In genomic region chr11:94242760-94243421, GRCm38 (mm10) we compare ENCODE assay signal across 9 mouse cellular contexts. TPM values are rescaled to one million over a fixed set of nuclear protein-coding genes. Genes with fewer than 3 reads are reported as not detected.
A peak's percentile ranks its signal among the peaks of the same experiment; 100 is the strongest.
DNase-seq lines count a peak whose midpoint lies in the region; ATAC-seq and TF ChIP-seq lines count a peak whose summit lies in the region.
"Had no signal": no experiment of that assay in that cellular context is flagged by ENCODE, and none has a peak within 500 bp of the region (broad histone marks: within the 10 kb centered on the region; RNA-seq: fewer than 3 reads in every experiment).

No protein-coding gene starts in this region.

- no peak overlapping the region for H3K27ac ChIP-seq in layer of hippocampus, adult 2 months
- peak overlapping the region; percentile 97 for H3K27ac ChIP-seq in embryonic facial prominence, embryonic 12.5 days
- no peak overlapping the region for H3K27ac ChIP-seq in liver, embryonic 11.5 days (ENCODE audit: low read depth, low read length)
- H3K27ac ChIP-seq in neural tube, embryonic 13.5 days (replicated peaks), result peak overlapping the region; percentile 7; the same call in 1 of the 2 replicates

- TF ChIP-seq CTCF in layer of hippocampus, adult 2 months (conservative IDR thresholded peaks at IDR 0.05), result no peak

- ATAC-seq in embryonic facial prominence, embryonic 12.5 days (ENCODE audit: insufficient number of reproducible peaks, insufficient read depth, low FRiP score, low TSS enrichment), result peak; percentile 31; the same call in 1 of the 2 replicates
- peak; percentile 62 to 72 for ATAC-seq in hematopoietic stem cell, adult 5-6 weeks (replicated peaks in 1 of 2; ENCODE audit: insufficient read depth in 1 of 2, low FRiP score in 2 of 2, low TSS enrichment in 1 of 2, low read depth in 1 of 2, poor library complexity in 2 of 2, severe bottlenecking in 2 of 2)
- ATAC-seq in liver, embryonic 11.5 days (replicated peaks; ENCODE audit: low FRiP score), result peak; percentile 37; the same call in 1 of the 2 replicates
- ATAC-seq in neural tube, embryonic 13.5 days (ENCODE audit: low read depth), result peak; percentile 46

- no peak for DNase-seq in layer of hippocampus, adult 2 months (ENCODE audit: low spot score in 2 of 2)
- DNase-seq in layer of hippocampus, adult 11-12 months (ENCODE audit: low spot score), result no peak
- no peak for DNase-seq in liver, embryonic 11.5 days (ENCODE audit: low spot score)
- no peak for DNase-seq in yolk sac, embryonic 10.5 days (ENCODE audit: low spot score)
- no peak for DNase-seq in cerebellum, adult 9-11 months

- H3K4me2 ChIP-seq in embryonic facial prominence, embryonic 12.5 days (replicated peaks), result peak overlapping the region; percentile 58
- peak overlapping the region; percentile 70 for H3K4me2 ChIP-seq in liver, embryonic 11.5 days
- peak overlapping the region; percentile 49 for H3K4me2 ChIP-seq in neural tube, embryonic 13.5 days

- H3K9me3 ChIP-seq in embryonic facial prominence, embryonic 12.5 days, result no peaks in the 10 kb centered on the region
- no peaks in the 10 kb centered on the region for H3K9me3 ChIP-seq in liver, embryonic 11.5 days (ENCODE audit: control insufficient read depth, low read length)
- no peaks in the 10 kb centered on the region for H3K9me3 ChIP-seq in neural tube, embryonic 13.5 days
- H3K9me3 ChIP-seq: megakaryocyte, embryonic 14.5 days had no signal

- peak overlapping the region; percentile 37 for H3K9ac ChIP-seq in embryonic facial prominence, embryonic 12.5 days
- H3K9ac ChIP-seq in liver, embryonic 11.5 days (ENCODE audit: low read depth, low read length), result peak overlapping the region; percentile 46; the same call in 1 of the 2 replicates
- peak overlapping the region; percentile 43 for H3K9ac ChIP-seq in neural tube, embryonic 13.5 days

- no peaks in the 10 kb centered on the region for H3K36me3 ChIP-seq in embryonic facial prominence, embryonic 12.5 days
- no peaks in the 10 kb centered on the region for H3K36me3 ChIP-seq in liver, embryonic 11.5 days (ENCODE audit: control insufficient read depth, insufficient read depth, low read length)
- no peaks in the 10 kb centered on the region for H3K36me3 ChIP-seq in neural tube, embryonic 13.5 days

- WGBS in embryonic facial prominence, embryonic 12.5 days, result 2% methylated on average over 28 of the region's 29 CpGs
- WGBS in liver, embryonic 11.5 days, result 14% methylated on average over 29 of the region's 29 CpGs
- WGBS in neural tube, embryonic 13.5 days, result 2% methylated on average over 29 of the region's 29 CpGs

- H3K4me3 ChIP-seq in layer of hippocampus, adult 2 months, result peak overlapping the region; percentile 10; the same call in 1 of the 2 replicates
- H3K4me3 ChIP-seq in embryonic facial prominence, embryonic 12.5 days, result peak overlapping the region; percentile 17
- peak overlapping the region; percentile 39 for H3K4me3 ChIP-seq in liver, embryonic 11.5 days (ENCODE audit: low read depth, low read length)
- peak overlapping the region; percentile 13 for H3K4me3 ChIP-seq in neural tube, embryonic 13.5 days

- H3K27me3 ChIP-seq in embryonic facial prominence, embryonic 12.5 days, result no peaks in the 10 kb centered on the region
- peaks cover 12% of the 10 kb centered on the region for H3K27me3 ChIP-seq in liver, embryonic 11.5 days (replicated peaks; ENCODE audit: control insufficient read depth, insufficient read depth, low read length)
- no peaks in the 10 kb centered on the region; the same call in 1 of the 2 replicates for H3K27me3 ChIP-seq in neural tube, embryonic 13.5 days

- peaks cover 72% of the 10 kb centered on the region for H3K4me1 ChIP-seq in embryonic facial prominence, embryonic 12.5 days
- peaks cover 7% of the 10 kb centered on the region for H3K4me1 ChIP-seq in liver, embryonic 11.5 days (replicated peaks; ENCODE audit: control insufficient read depth, insufficient read depth, low read length)
- H3K4me1 ChIP-seq in neural tube, embryonic 13.5 days (replicated peaks), result peaks cover 56% of the 10 kb centered on the region

RNA-seq across cellular contexts. Expression of gene Wfikkn2, which starts 2.9 kb away (rescaled TPM):
- under 1 TPM; 0.49 to 0.72 TPM for total RNA-seq in layer of hippocampus, adult 2 months (2021)
- 11.8 and 13.9 TPM in 2 replicates for polyA plus RNA-seq in embryonic facial prominence, embryonic 12.5 days (2016; fragmentation: Nextera tagmentation; extraction: Ambion mirVana)
- 0.30 and 0.50 TPM in 2 replicates for total RNA-seq in hematopoietic stem cell, adult 5-6 weeks (2017)
- polyA plus RNA-seq in liver, embryonic 11.5 days (2014; fragmentation: Nextera tagmentation; extraction: Ambion mirVana), result 0.36 and 0.38 TPM in 2 replicates
- 3.3 and 5.1 TPM in 2 replicates for polyA plus RNA-seq in neural tube, embryonic 13.5 days (2015; fragmentation: Nextera tagmentation; extraction: Ambion mirVana)

RNA-seq across cellular contexts. Expression of gene Tob1, which starts 31.6 kb away (rescaled TPM):
- 10 to 100 TPM; 36.6 to 39.2 TPM for total RNA-seq in layer of hippocampus, adult 2 months (2021)
- polyA plus RNA-seq in embryonic facial prominence, embryonic 12.5 days (2016; fragmentation: Nextera tagmentation; extraction: Ambion mirVana), result 32.9 TPM in 2 replicates
- total RNA-seq in hematopoietic stem cell, adult 5-6 weeks (2017), result 17.1 and 22.6 TPM in 2 replicates
- polyA plus RNA-seq in liver, embryonic 11.5 days (2014; fragmentation: Nextera tagmentation; extraction: Ambion mirVana), result 18.4 and 18.6 TPM in 2 replicates
- 32.5 and 37.6 TPM in 2 replicates for polyA plus RNA-seq in neural tube, embryonic 13.5 days (2015; fragmentation: Nextera tagmentation; extraction: Ambion mirVana)

RNA-seq across cellular contexts. Expression of gene Gm21885, which starts 38.8 kb away (rescaled TPM):
- total RNA-seq in layer of hippocampus, adult 2 months (2021), result not detected
- polyA plus RNA-seq in embryonic facial prominence, embryonic 12.5 days (2016; fragmentation: Nextera tagmentation; extraction: Ambion mirVana), result not detected in 2 replicates
- total RNA-seq in hematopoietic stem cell, adult 5-6 weeks (2017), result 0.94 TPM in 1 of 2 replicates, not detected in the other
- polyA plus RNA-seq in liver, embryonic 11.5 days (2014; fragmentation: Nextera tagmentation; extraction: Ambion mirVana), result 0.40 TPM in 1 of 2 replicates, not detected in the other
- 0.27 TPM in 1 of 2 replicates, not detected in the other for polyA plus RNA-seq in neural tube, embryonic 13.5 days (2015; fragmentation: Nextera tagmentation; extraction: Ambion mirVana)

Comparison
In these comparisons a context has a peak if more than half of its experiments do, and no peak if none do; other contexts are left out.
1. H3K27ac ChIP-seq: peak in embryonic facial prominence, embryonic 12.5 days (single experiment) and neural tube, embryonic 13.5 days (single experiment); none in layer of hippocampus, adult 2 months (single experiment) and liver, embryonic 11.5 days (single experiment).
2. Peak in every context shown above with its lines, with median percentiles within 50 percentile points of each other: H3K4me3 ChIP-seq, ATAC-seq, H3K4me2 ChIP-seq and H3K9ac ChIP-seq.